Mouse (Mus musculus) liver, embryonic 14.5 days (tissue): ENCODE results near the gene Dennd1c. TPM values are rescaled to one million over a fixed set of nuclear protein-coding genes. Genes with fewer than 3 reads are reported as not detected.

Experiments used
- ATAC-seq: fragments of 200-750 bp; cut with Nextera tagmentation; 2 replicates; pipeline ENCODE4 v1.8.0; 2017; ENCODE audit warnings: moderate number of reproducible peaks, mild to moderate bottlenecking, moderate library complexity; ENCODE audit not compliant: insufficient read depth
- DNase-seq, 3 experiments: peaks; one replicate each; pipeline ENCODE4 v3.0.0-alpha.2; 2012 to 2013; ENCODE audit warnings: low read depth in 3 of 3, low spot score in 3 of 3
- H3K27ac ChIP-seq: fragments of 300-500 bp; sonication (generic); 2 replicates; pipeline ENCODE4 v1.5.1; 2014; ENCODE audit warnings: moderate library complexity, mild to moderate bottlenecking, control low read depth, inconsistent platforms
- H3K27me3 ChIP-seq: fragments of 300-500 bp; sonication (generic); 2 replicates; pipeline ENCODE4 v1.6.1; 2014; ENCODE audit warnings: mild to moderate bottlenecking, low read length, moderate library complexity; ENCODE audit not compliant: control insufficient read depth, insufficient read depth
- H3K36me3 ChIP-seq: fragments of 300-500 bp; sonication (generic); replicated peaks from 2 replicates; pipeline ENCODE4 v1.6.1; 2014; ENCODE audit warnings: low read depth; ENCODE audit not compliant: control insufficient read depth, insufficient read depth
- H3K4me1 ChIP-seq, 2 experiments: fragments of 200-500 bp in 1 of 2; fragments of 300-500 bp in 1 of 2; sonication (generic) in 1 of 2; replicated peaks; 2 replicates each; pipeline ENCODE4 v1.6.1; 2012 to 2014; ENCODE audit warnings: antibody characterized with exemption in 1 of 2, inconsistent platforms in 1 of 2, low read length in 1 of 2; ENCODE audit not compliant: control insufficient read depth in 2 of 2, insufficient read depth in 2 of 2
- H3K4me2 ChIP-seq: fragments of 300-500 bp; sonication (generic); 2 replicates; pipeline ENCODE4 v1.6.1; 2014; ENCODE audit warnings: low read depth, mild to moderate bottlenecking, control low read depth, moderate library complexity
- H3K4me3 ChIP-seq, 2 experiments: fragments of 200-500 bp in 1 of 2; fragments of 300-500 bp in 1 of 2; sonication (generic) in 1 of 2; 2 replicates each; pipeline ENCODE4 v1.5.1; 2012 to 2014; ENCODE audit warnings: low read depth in 2 of 2, low read length in 2 of 2, mild to moderate bottlenecking in 2 of 2, control low read depth in 1 of 2, inconsistent platforms in 1 of 2, moderate library complexity in 1 of 2; ENCODE audit not compliant: insufficient read depth in 1 of 2
- H3K9ac ChIP-seq: fragments of 300-500 bp; sonication (generic); replicated peaks from 2 replicates; pipeline ENCODE4 v1.6.1; 2014; ENCODE audit warnings: mild to moderate bottlenecking, control low read depth, moderate library complexity
- H3K9me3 ChIP-seq: fragments of 300-500 bp; sonication (generic); 2 replicates; pipeline ENCODE4 v1.6.1; 2016; ENCODE audit warnings: low read length, mixed read lengths; ENCODE audit not compliant: control insufficient read depth
- CTCF ChIP-seq: IDR thresholded peaks from 2 replicates; pipeline ENCODE4 v1.5.1; 2016; ENCODE audit warnings: antibody characterized with exemption, low read depth, control low read depth
- EP300 ChIP-seq: IDR thresholded peaks from 2 replicates; pipeline ENCODE4 v1.6.1; 2016; ENCODE audit warnings: antibody characterized with exemption, low read depth
- WGBS: fragments of 180-500 bp; shearing (Covaris S2); extraction: QIAGEN DNeasy Blood & Tissue Kit; methylation state at CpG from one replicate; pipeline ENCODE4 v1.1.7; 2014; ENCODE audit not compliant: insufficient replicate concordance; 5-methylcytosine and 5-hydroxymethylcytosine counted together
- polyA plus RNA-seq, 2 experiments: library from polyadenylated mRNA; depleted of rRNA in 1 of 2; stranded (reverse) in 1 of 2; unstranded in 1 of 2; fragments of >200 nt; fragmentation: Nextera tagmentation in 1 of 2; extraction: Ambion mirVana in 1 of 2; gene quantifications; 2 replicates each; pipeline versions ENCODE4 v1.2.1 to v1.2.3; 2012 to 2014

The Dennd1c gene
- polyA plus RNA-seq, 2 experiments, result 0.89 to 1.5 TPM

GRCm38 (mm10) chr17:57047406-57047805 lies 30.9 kb downstream of the Dennd1c start:
- TF ChIP-seq CTCF, result no peak
- TF ChIP-seq EP300, result no peak
- Histone ChIP-seq H3K9ac (no peak overlapping the region), H3K36me3 (no peaks in the 10 kb centered on the region), H3K27ac (no peak overlapping the region), H3K27me3 (no peaks in the 10 kb centered on the region), H3K9me3 (no peaks in the 10 kb centered on the region), H3K4me3 (no peak overlapping the region), H3K4me1 (no peaks in the 10 kb centered on the region), H3K4me2 (no peak overlapping the region)
- DNase-seq (no peak), ATAC-seq (no peak)
- WGBS, result 38% methylated on average over 5 of the region's 5 CpGs

- H3K9ac ChIP-seq, result no peak within 1 kb of the TSS
- no peak for ATAC-seq
- H3K27me3 ChIP-seq, result no peaks in the 10 kb centered on the region
- H3K4me2 ChIP-seq, result no peak within 1 kb of the TSS
- H3K4me1 ChIP-seq, result no peaks in the 10 kb centered on the region
- H3K27ac ChIP-seq, result no peak within 1 kb of the TSS
- WGBS, result 50% methylated on average over 8 of the region's 8 CpGs
- DNase-seq, result no peak
- TF ChIP-seq EP300 (no peak), CTCF (no peak)
- no peak within 1 kb of the TSS for H3K4me3 ChIP-seq
- no peaks in the 10 kb centered on the region for H3K9me3 ChIP-seq
- no peaks in the 10 kb centered on the region for H3K36me3 ChIP-seq
Observed at GRCm38 (mm10) chr17:57041554-57041953, 36.8 kb downstream of the Dennd1c start, which contains the start of gene Slc25a41. TSS of gene Slc25a41 (minus strand) at chr17:57041654.

DNA sequence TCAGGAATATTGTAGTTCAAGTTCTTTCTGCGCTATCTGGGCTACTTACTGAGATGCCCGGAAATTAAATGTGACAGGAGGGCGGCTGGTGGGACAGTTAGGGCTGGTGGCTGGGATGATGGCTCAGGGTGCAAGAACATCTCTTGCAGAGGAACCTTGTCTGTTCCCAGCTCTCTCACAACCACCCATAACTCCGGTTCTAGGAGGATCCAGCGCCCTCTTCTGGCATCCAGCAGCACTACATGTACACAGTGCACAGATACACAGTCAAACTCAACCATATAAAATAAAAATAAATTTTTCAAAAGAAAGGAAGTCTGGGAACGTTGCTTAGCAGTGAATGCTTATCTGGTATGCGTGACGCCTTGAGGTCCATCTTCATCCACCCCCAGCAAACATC lies 39.3 kb downstream of the Dennd1c start:
- H3K4me3 ChIP-seq, result no peak overlapping the region
- ATAC-seq (no peak), DNase-seq (no peak)
- H3K4me1 ChIP-seq, result no peaks in the 10 kb centered on the region
- no peaks in the 10 kb centered on the region for H3K27me3 ChIP-seq
- 29% methylated on average over 8 of the region's 8 CpGs for WGBS
- no peak overlapping the region for H3K4me2 ChIP-seq
- TF ChIP-seq CTCF, result peak; percentile 61
- no peak for TF ChIP-seq EP300
- no peak overlapping the region for H3K27ac ChIP-seq
- H3K9ac ChIP-seq, result no peak overlapping the region
- no peaks in the 10 kb centered on the region for H3K9me3 ChIP-seq
- no peaks in the 10 kb centered on the region for H3K36me3 ChIP-seq

- no peaks in the 10 kb centered on the region for H3K27me3 ChIP-seq
- TF ChIP-seq EP300 (no peak), CTCF (0 out of 2 replicates have a peak, but pooled peaks have one; percentile 31)
- ATAC-seq (no peak), DNase-seq (no peak)
- H3K4me1 ChIP-seq, result peaks cover 20 to 21% of the 10 kb centered on the region in 2 experiments
- peak overlapping the region; percentile 94 for H3K4me2 ChIP-seq
- WGBS, result 74% methylated on average over 4 of the region's 4 CpGs
- peaks cover 12% of the 10 kb centered on the region for H3K36me3 ChIP-seq
- peak overlapping the region in 1 of 2 experiments; percentile 61; a peak in 2 of 4 replicates for H3K4me3 ChIP-seq
- H3K9me3 ChIP-seq, result no peaks in the 10 kb centered on the region
- H3K27ac ChIP-seq, result peak overlapping the region; percentile 88
- H3K9ac ChIP-seq, result peak overlapping the region; percentile 84; the same call in 1 of the 2 replicates
Observed at GRCm38 (mm10) chr17:57032854-57033253, 45.5 kb downstream of the Dennd1c start.

DNA sequence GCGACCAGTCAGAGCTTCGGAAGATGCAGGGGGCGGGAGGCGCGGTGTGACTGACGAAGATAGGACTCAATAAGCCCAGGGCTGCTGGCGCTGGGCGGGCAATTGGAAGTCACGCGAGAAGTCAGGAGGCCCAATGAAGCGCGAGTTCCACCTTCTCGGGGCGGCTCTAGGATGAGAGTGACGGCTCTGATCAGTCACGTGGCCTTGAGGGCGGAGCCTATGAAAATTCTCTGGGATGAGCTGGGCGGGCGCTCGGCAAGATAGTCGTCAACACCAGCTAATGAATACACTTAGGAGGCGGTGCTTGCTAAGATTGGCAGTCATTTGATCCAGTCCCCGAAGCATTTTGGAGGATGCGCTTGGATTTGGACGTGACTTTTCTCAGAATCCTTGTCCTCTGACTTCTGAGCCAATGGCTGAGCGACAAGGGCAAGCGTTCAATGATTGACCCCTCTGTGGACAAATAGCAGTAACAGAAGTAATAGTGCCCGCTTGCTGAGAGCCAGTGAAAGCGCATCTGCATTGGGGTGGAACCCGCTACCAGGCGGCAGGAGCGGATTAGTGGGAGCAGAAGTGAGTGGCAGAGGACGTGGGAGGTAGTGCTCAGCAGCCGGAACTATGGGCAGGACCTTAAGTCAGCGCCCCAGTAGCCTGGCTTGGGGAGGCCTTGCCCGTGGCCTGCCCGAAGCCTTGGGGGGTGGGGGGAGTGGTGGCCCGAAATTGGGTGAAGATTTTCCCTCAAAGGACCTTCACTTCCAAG lies 46.5 kb downstream of the Dennd1c start:
- Histone ChIP-seq H3K9ac (peak overlapping the region; percentile 84), H3K36me3 (peaks cover 21% of the 10 kb centered on the region), H3K4me1 (peaks cover 23 to 27% of the 10 kb centered on the region in 2 experiments), H3K27me3 (no peaks in the 10 kb centered on the region), H3K4me3 (peak overlapping the region; percentile 65 to 90), H3K27ac (peak overlapping the region; percentile 88), H3K4me2 (peak overlapping the region; percentile 94), H3K9me3 (no peaks in the 10 kb centered on the region)
- DNase-seq (peak; percentile 100), ATAC-seq (peak; percentile 85)
- WGBS, result under 1% methylated on average over 38 of the region's 38 CpGs
- TF ChIP-seq EP300 (peak; percentile 53), CTCF (no peak)
